Mouse (Mus musculus) left cerebral cortex, adult 9 months (tissue): ENCODE results near the gene Prmt3.

Experiments used
- DNase-seq, 2 experiments: peaks; one replicate each; pipeline ENCODE4 v3.0.0; 2022; ENCODE audit warnings: low spot score in 2 of 2

Gene Prmt3

DNA sequence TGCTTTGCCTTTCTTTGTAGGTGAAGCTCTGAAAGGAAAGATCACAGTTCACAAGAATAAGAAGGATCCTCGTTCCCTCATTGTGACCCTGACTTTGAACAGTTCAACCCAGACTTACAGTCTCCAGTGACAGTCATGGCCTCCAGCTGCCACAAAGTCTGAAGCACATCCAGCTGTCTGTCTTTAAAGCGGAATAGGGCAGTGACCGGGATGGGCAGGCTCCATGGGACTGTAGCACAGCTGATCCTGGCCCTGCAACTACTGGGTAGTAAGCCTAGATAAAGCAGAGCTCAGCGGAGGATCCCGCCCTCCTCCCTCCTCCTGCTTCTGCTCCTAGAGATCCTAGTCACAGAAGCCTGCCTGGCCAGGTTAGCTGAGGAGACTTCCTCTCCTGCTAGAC lies 79.2 kb downstream of the Prmt3 start:
- no peak for DNase-seq

GRCm38 (mm10) chr7:49858257-49858656 lies 80.1 kb downstream of the Prmt3 start:
- no peak for DNase-seq

DNA sequence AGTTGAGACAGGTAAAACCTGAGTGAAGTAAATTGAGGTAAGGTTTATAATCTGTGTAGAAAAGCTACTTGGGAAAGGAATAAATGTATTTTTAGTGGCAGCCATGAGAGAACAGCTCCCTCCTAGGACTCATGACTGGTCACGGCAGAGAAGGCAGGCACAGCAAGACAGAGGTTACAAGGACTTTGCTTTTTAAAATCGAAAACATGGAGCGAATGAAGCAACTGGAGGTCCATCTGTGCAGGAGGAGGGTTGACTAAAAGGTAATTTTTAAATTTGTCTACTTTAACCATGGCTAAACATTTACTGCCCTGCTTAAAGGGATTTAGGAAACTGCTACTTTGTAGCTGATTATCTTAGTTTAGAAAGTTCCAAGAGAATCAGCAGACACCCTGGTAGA lies 81.7 kb downstream of the Prmt3 start:
- no peak for DNase-seq

- no peak for DNase-seq
Observed at GRCm38 (mm10) chr7:49861196-49861595, 83.0 kb downstream of the Prmt3 start.

DNA sequence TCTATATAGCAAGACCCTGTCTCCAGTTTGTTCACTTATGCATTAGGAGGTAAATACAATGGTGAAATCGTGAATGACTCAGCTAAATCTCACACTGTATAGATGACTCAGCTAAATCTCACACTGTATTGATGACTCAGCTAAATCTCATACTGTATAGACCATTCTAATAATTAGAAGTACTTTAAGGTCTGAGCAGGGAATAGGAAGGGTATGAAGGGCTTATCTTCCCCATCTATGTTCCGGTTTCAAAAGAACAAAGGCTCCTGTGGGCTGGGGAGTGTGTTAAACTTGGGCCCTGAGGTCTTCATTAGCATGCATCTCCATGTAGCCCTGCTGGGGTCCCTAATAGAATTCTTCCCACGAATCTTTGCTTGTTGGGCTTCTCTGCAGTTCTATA lies 85.6 kb downstream of the Prmt3 start:
- DNase-seq: no peak

DNA sequence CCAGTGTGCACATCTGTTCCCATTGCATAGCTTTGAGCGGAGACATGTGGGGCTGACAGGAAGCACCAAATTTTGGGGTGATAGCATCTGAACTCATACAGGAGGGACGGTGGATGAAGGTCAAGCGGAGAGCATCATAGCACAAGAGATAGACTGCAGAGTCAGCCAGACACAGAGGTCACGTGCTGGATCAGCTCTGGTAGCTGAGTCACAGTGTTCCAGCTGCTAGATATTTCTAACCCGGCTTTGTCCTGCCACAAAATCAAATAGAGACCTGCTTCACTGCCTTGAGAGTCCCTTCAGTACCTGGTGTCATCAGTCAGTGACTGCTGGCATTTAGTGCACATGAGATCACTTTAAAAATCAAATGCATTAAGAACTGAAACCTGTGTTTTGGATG lies 91.5 kb downstream of the Prmt3 start:
- DNase-seq: no peak

GRCm38 (mm10) chr7:49870276-49870675 lies 92.1 kb downstream of the Prmt3 start:
- DNase-seq: no peak

- no peak for DNase-seq
Observed at GRCm38 (mm10) chr7:49877307-49877706, 99.2 kb downstream of the Prmt3 start.

GRCm38 (mm10) chr7:49879051-49879450 lies 100.9 kb downstream of the Prmt3 start:
- DNase-seq: no peak

GRCm38 (mm10) chr7:49879998-49880707 lies 102.0 kb downstream of the Prmt3 start:
- DNase-seq: no peak

- DNase-seq: no peak
Observed at GRCm38 (mm10) chr7:49882288-49882687, 104.1 kb downstream of the Prmt3 start.

GRCm38 (mm10) chr7:49882694-49883389 lies 104.7 kb downstream of the Prmt3 start:
- DNase-seq: peak in 1 of 2 experiments; percentile 22

DNA sequence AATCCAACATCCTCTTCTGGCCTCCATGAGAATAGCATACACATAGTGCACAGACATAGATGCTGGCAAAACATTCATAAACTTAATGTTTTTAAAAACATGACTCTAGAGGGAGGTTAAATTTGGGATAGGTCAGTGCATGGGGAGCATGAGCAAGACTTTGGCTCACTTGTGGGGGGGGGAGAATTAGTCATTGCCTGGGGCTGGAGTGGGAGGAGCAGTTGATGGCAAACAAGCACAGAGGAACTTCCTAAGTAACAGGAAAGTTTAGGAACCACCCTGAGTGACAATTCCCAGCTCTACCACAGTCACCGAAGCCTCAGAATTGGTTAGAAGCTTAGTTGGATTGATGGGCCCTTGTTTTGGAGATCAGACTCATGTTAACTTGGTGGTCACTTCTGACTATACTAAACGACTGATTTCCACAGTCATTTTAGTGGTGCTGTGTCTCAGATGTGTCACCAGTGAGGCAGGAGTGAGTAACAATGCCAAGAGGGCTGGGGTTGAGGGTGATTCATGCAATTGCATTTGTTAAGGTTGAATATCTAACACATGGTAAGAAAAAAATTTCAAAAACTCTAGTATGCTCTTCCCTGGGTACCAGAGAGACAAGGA lies 109.7 kb downstream of the Prmt3 start:
- no peak for DNase-seq

- DNase-seq: no peak
Observed at GRCm38 (mm10) chr7:49894786-49895185, 116.6 kb downstream of the Prmt3 start.

DNA sequence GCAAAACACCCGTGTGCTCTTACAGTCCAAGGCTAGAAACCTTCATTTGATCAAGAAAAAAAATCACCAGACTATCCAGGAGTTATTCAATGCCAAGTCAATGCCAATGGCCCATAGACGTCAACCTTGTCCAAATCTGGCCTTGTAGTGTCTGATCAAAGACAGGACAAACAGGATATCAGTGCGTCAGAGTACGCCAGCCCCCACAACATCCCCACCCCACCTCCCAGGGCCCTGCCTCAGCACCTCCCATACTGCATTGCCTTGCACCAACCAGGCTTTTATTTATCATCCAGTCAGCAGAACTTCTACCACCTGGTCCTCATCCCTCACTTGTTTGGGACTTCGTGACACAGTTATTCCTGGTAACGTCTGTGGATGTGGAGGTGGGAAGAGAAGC lies 117.2 kb downstream of the Prmt3 start:
- DNase-seq: no peak

DNA sequence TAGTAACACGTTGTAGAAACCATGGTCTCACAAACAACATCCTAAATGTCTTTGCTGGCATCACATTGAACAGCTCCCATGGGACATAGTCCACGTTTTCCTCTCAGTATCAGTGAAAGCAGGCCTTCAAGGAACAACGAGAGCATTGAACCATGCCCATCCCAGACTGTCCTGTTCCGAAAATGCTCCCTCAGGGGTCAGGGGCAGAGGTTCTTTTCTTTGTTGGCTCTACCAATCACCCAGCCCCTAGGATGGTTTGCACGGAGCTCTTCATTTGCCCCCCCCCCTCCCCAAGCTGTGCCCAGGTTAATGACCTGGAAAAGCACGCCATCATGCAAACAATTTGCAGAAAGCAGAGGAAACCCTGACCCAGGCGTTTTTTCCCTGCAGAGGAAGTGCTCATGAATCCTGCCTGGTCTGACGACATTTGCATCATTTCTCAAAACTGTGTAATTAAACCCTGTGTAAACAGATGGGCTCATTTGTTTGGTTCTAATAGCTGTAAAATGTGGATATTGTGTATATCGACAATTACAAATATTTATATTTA lies 123.9 kb downstream of the Prmt3 start:
- DNase-seq: no peak

DNA sequence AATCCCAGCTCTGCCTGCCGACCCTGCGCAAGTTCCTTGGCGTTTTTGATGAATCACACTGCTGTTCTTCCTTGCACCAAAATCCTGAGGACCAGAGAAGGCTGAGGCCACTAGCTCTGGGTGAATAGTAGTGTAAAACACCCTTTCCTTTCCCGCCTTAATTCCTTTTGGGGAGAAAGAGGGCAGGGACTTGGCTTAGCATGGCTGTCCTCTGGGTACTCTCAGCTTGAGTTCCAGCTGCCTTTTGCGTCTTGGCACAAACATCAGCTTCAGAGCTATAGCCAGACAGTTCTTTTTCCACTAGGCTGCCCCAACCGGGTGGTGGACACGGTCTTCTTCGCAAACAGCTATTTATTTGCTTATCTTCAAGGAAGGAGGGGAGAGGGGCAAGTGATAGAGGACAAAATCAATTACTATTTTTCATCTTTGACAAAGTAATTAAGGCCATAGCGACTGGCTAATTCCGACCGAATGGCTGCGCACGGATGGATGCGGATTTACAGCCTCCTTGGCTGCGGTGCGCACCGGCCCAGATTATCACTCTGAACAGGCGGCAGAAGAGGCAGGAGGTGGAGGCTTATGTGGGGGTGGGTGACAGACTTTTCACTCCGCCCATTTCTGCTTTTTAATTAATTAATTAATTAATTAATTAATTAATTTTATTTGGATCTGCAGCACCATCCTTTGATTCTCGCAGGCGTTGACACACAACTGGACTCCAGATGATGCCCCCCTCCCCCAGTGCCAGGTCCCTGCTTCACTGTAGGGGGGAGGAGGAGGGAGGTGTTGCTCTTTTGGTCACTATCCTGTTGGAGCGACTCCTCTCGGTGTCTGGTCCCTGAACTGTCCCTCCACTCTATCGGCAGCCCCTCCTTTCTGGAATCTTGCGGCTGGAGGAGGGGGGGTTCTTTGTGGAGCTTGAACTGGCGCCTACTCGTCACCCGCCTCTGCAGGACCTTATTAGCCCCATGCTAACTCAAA lies 129.3 kb downstream of the Prmt3 start:
- no peak for DNase-seq
